Mouse (Mus musculus): Measurements from ENCODE around the gene Cbln3. TPM values are rescaled to one million over a fixed set of nuclear protein-coding genes. Genes with fewer than 3 reads are reported as not detected.
A peak's percentile ranks its signal among the peaks of the same experiment; 100 is the strongest.

Cbln3 gene
- polyA plus RNA-seq, 1 experiment from 2014 or later = 0.16 TPM

DNA sequence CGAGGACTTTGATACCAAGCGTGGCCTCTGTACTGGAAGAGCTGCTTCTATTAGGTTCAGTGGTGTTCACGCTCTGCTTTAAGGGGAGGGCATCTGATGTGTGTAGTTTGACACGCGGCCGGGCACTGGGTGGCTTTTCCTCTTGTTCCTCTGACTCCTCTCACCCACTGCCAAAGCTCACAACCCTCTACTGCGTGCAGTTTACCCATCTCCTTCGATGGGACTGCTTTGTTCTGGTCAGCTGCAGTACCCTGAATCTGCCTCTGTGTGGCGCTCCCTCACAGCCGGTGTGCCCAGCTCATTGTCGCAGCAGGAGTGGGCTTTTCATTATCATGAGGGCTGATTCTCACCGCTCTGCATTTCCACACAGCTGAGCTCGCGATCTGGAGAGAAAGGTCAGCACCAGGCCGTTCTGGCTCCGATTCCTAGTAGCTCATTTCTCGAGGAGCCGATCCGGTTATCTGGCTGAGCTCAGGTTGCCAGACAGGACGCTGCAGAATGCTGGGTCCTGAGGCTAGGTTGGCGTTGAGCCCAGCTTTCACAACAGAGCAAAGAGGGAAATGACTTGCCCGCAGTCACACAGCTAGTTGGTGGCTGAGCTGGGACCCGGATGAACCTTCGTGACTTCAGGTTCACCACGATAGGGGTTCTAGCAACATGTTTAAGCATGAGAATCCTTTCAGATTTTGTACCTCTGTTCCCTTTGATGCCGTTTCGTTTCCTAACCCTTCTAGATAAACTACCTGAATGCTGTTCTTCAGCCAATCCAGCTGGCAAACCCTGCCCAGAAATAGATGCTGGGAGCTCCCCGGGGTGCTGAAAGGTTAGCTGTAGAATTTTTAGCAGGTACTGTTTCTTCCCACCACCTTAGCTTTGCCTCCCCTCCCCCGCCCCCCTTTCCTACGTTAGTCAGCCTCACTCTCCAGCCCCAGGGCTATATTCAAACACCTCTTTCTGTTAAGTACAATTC, 10.2 kb downstream of the Cbln3 start:
- H3K4me1 ChIP-seq (replicated peaks; ENCODE audit: control insufficient read depth, insufficient read depth, low read length) = no peaks in the 10 kb centered on the region
- H3K9ac ChIP-seq (ENCODE audit: low read depth, low read length) = 0 out of 2 replicates have a peak overlapping the region, but pooled peaks have one; percentile 4
- no peaks in the 10 kb centered on the region for H3K9me3 ChIP-seq (ENCODE audit: control insufficient read depth)
- 10% methylated on average over 30 of the region's 30 CpGs for WGBS
- no peak overlapping the region for H3K27ac ChIP-seq (ENCODE audit: low read depth, low read length)
- TF ChIP-seq CTCF (IDR thresholded peaks at IDR 0.05; ENCODE audit: low read depth) = peak; percentile 97
- no peaks in the 10 kb centered on the region for H3K27me3 ChIP-seq (replicated peaks; ENCODE audit: control insufficient read depth, insufficient read depth, low read length)
- peak; percentile 64 for ATAC-seq
- H3K4me2 ChIP-seq (replicated peaks; ENCODE audit: low read depth) = peak overlapping the region; percentile 64
- peaks cover 26% of the 10 kb centered on the region for H3K36me3 ChIP-seq (ENCODE audit: control insufficient read depth, insufficient read depth)
- H3K4me3 ChIP-seq (ENCODE audit: low read depth, low read length) = peak overlapping the region; percentile 28

DNA sequence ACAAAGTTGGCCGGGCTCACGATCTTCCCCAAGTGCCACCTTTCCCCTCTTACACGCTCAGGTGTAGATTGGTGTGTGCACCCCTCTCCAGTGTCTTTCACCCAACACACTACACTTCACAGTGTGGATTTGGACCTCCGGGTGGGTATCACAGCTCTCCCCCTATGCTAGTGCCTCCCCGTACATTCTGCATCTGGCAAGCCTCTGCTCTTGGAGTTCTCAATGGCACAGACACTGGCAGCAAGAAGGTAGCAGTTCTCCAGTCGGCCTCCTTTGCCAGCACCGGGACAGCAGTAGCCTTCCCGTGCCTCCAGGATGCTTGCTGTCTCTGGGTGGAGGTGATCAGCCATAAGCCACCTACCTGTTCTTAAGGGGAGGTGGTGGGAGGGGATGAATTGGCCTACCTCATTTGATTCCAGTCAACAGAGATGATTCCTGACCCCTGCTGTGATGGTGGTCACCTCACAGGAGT, 10.9 kb downstream of the Cbln3 start:
- peak overlapping the region; percentile 64; the same call in 1 of the 2 replicates for H3K4me2 ChIP-seq (replicated peaks; ENCODE audit: low read depth)
- no peak overlapping the region for H3K27ac ChIP-seq (ENCODE audit: low read depth, low read length)
- ATAC-seq = no peak
- H3K9me3 ChIP-seq (ENCODE audit: control insufficient read depth) = no peaks in the 10 kb centered on the region
- 79% methylated on average over 8 of the region's 8 CpGs for WGBS
- no peak overlapping the region for H3K4me3 ChIP-seq (ENCODE audit: low read depth, low read length)
- no peaks in the 10 kb centered on the region for H3K27me3 ChIP-seq (replicated peaks; ENCODE audit: control insufficient read depth, insufficient read depth, low read length)
- H3K4me1 ChIP-seq (replicated peaks; ENCODE audit: control insufficient read depth, insufficient read depth, low read length) = no peaks in the 10 kb centered on the region
- no peak overlapping the region for H3K9ac ChIP-seq (ENCODE audit: low read depth, low read length)
- no peak for TF ChIP-seq CTCF (IDR thresholded peaks at IDR 0.05; ENCODE audit: low read depth)
- H3K36me3 ChIP-seq (ENCODE audit: control insufficient read depth, insufficient read depth) = peaks cover 34% of the 10 kb centered on the region

- no peaks in the 10 kb centered on the region for H3K4me1 ChIP-seq (replicated peaks; ENCODE audit: control insufficient read depth, insufficient read depth, low read length)
- WGBS = 85% methylated on average over 17 of the region's 17 CpGs
- no peak overlapping the region for H3K4me2 ChIP-seq (replicated peaks; ENCODE audit: low read depth)
- no peak for TF ChIP-seq CTCF (IDR thresholded peaks at IDR 0.05; ENCODE audit: low read depth)
- no peak for ATAC-seq
- no peaks in the 10 kb centered on the region for H3K27me3 ChIP-seq (replicated peaks; ENCODE audit: control insufficient read depth, insufficient read depth, low read length)
- H3K4me3 ChIP-seq (ENCODE audit: low read depth, low read length) = no peak overlapping the region
- no peak overlapping the region for H3K9ac ChIP-seq (ENCODE audit: low read depth, low read length)
- H3K36me3 ChIP-seq (ENCODE audit: control insufficient read depth, insufficient read depth) = peaks cover 41% of the 10 kb centered on the region
- no peak overlapping the region for H3K27ac ChIP-seq (ENCODE audit: low read depth, low read length)
- no peaks in the 10 kb centered on the region for H3K9me3 ChIP-seq (ENCODE audit: control insufficient read depth)
Measured at GRCm38 (mm10) chr14:55872551-55872950, 11.6 kb downstream of the Cbln3 start.

DNA sequence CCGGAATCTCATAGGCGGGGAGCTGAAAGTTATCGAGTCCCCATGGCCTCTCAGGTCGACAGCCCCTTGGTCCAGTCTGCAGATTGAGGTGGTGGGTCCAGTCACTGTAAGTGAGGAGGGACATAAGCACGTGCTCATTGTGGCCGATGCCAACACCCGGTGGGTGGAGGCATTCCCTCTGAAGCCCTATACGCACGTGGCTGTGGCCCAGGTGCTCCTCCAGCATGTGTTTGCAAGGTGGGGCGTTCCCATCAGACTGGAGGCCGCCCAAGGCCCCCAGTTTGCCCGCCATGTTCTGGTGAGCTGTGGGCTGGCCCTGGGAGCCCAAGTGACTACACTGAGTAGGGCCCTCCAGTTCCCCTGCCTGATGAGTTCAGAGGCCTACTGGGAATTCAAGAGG, 12.2 kb downstream of the Cbln3 start:
- Histone ChIP-seq H3K9me3 (ENCODE audit: control insufficient read depth) (no peaks in the 10 kb centered on the region), H3K4me1 (replicated peaks; ENCODE audit: control insufficient read depth, insufficient read depth, low read length) (no peaks in the 10 kb centered on the region), H3K27ac (ENCODE audit: low read depth, low read length) (no peak overlapping the region), H3K27me3 (replicated peaks; ENCODE audit: control insufficient read depth, insufficient read depth, low read length) (no peaks in the 10 kb centered on the region), H3K36me3 (ENCODE audit: control insufficient read depth, insufficient read depth) (peaks cover 41% of the 10 kb centered on the region), H3K4me3 (ENCODE audit: low read depth, low read length) (no peak overlapping the region), H3K9ac (ENCODE audit: low read depth, low read length) (no peak overlapping the region), H3K4me2 (replicated peaks; ENCODE audit: low read depth) (no peak overlapping the region)
- no peak for ATAC-seq
- 84% methylated on average over 12 of the region's 12 CpGs for WGBS
- TF ChIP-seq CTCF (IDR thresholded peaks at IDR 0.05; ENCODE audit: low read depth) = no peak

- no peak for TF ChIP-seq CTCF (IDR thresholded peaks at IDR 0.05; ENCODE audit: low read depth)
- 90% methylated on average over 6 of the region's 6 CpGs for WGBS
- no peak overlapping the region for H3K27ac ChIP-seq (ENCODE audit: low read depth, low read length)
- no peaks in the 10 kb centered on the region for H3K27me3 ChIP-seq (replicated peaks; ENCODE audit: control insufficient read depth, insufficient read depth, low read length)
- H3K9me3 ChIP-seq (ENCODE audit: control insufficient read depth) = no peaks in the 10 kb centered on the region
- no peak overlapping the region for H3K4me2 ChIP-seq (replicated peaks; ENCODE audit: low read depth)
- no peak overlapping the region for H3K4me3 ChIP-seq (ENCODE audit: low read depth, low read length)
- no peak for ATAC-seq
- no peak overlapping the region for H3K9ac ChIP-seq (ENCODE audit: low read depth, low read length)
- H3K4me1 ChIP-seq (replicated peaks; ENCODE audit: control insufficient read depth, insufficient read depth, low read length) = no peaks in the 10 kb centered on the region
- peaks cover 59% of the 10 kb centered on the region for H3K36me3 ChIP-seq (ENCODE audit: control insufficient read depth, insufficient read depth)
Measured at GRCm38 (mm10) chr14:55869538-55869937, 14.7 kb downstream of the Cbln3 start.

GRCm38 (mm10) chr14:55868230-55869026, 15.8 kb downstream of the Cbln3 start:
- no peak overlapping the region for H3K4me3 ChIP-seq (ENCODE audit: low read depth, low read length)
- H3K9me3 ChIP-seq (ENCODE audit: control insufficient read depth) = no peaks in the 10 kb centered on the region
- peaks cover 65% of the 10 kb centered on the region for H3K36me3 ChIP-seq (ENCODE audit: control insufficient read depth, insufficient read depth)
- H3K27ac ChIP-seq (ENCODE audit: low read depth, low read length) = no peak overlapping the region
- ATAC-seq = no peak
- WGBS = 86% methylated on average over 14 of the region's 14 CpGs
- no peaks in the 10 kb centered on the region for H3K4me1 ChIP-seq (replicated peaks; ENCODE audit: control insufficient read depth, insufficient read depth, low read length)
- no peak overlapping the region for H3K9ac ChIP-seq (ENCODE audit: low read depth, low read length)
- TF ChIP-seq CTCF (IDR thresholded peaks at IDR 0.05; ENCODE audit: low read depth) = no peak
- no peak overlapping the region for H3K4me2 ChIP-seq (replicated peaks; ENCODE audit: low read depth)
- no peaks in the 10 kb centered on the region for H3K27me3 ChIP-seq (replicated peaks; ENCODE audit: control insufficient read depth, insufficient read depth, low read length)
